Mouse (Mus musculus) ovary, postnatal 10 days (tissue): ENCODE data around the gene Taar3.
A peak's percentile ranks its signal among the peaks of the same experiment; 100 is the strongest.

Experiments
- DNase-seq: peaks from one replicate; pipeline ENCODE4 v3.0.0; 2022; ENCODE audit warnings: low spot score

Gene Taar3

GRCm38 (mm10) chr10:23949508-23950005 lies at the start of gene Taar3:
Gene Taar3, plus strand, starts transcription at chr10:23949558.
- no peak for DNase-seq

- DNase-seq = no peak
These were observed 48.2 kb upstream of the Taar3 start for GRCm38 (mm10) chr10:23901119-23901518.

GRCm38 (mm10) chr10:23905661-23906060 lies 43.7 kb upstream of the Taar3 start:
- no peak for DNase-seq

GRCm38 (mm10) chr10:23920056-23920455 lies 29.3 kb upstream of the Taar3 start, which contains the start of gene Taar1:
Gene Taar1, plus strand, starts transcription at chr10:23920356.
- DNase-seq = no peak

- DNase-seq = no peak
These were observed 26.9 kb upstream of the Taar3 start for GRCm38 (mm10) chr10:23922468-23922867.

GRCm38 (mm10) chr10:23923941-23924340 lies 25.4 kb upstream of the Taar3 start:
- no peak for DNase-seq

GRCm38 (mm10) chr10:23937613-23938012 lies 11.7 kb upstream of the Taar3 start:
- DNase-seq = no peak

- no peak for DNase-seq
These were observed 11.0 kb upstream of the Taar3 start, which contains the start of gene Taar2 for GRCm38 (mm10) chr10:23938312-23938711. Gene Taar2, plus strand, starts transcription at chr10:23938572.

- DNase-seq = no peak
These were observed 6.9 kb upstream of the Taar3 start for GRCm38 (mm10) chr10:23942465-23942864.

- no peak for DNase-seq
These were observed 1.3 kb upstream of the Taar3 start for GRCm38 (mm10) chr10:23948026-23948425.

GRCm38 (mm10) chr10:23951714-23952113 lies 2.4 kb downstream of the Taar3 start:
- no peak for DNase-seq

- DNase-seq = no peak
These were observed 9.7 kb downstream of the Taar3 start for GRCm38 (mm10) chr10:23959071-23959470.

- DNase-seq = no peak
These were observed 11.1 kb downstream of the Taar3 start, which contains the start of gene Taar4 for GRCm38 (mm10) chr10:23960444-23960915. Gene Taar4, plus strand, starts transcription at chr10:23960494.

- DNase-seq = no peak
These were observed 14.1 kb downstream of the Taar3 start for GRCm38 (mm10) chr10:23963444-23963843.

GRCm38 (mm10) chr10:23964921-23965610 lies 15.7 kb downstream of the Taar3 start:
- DNase-seq = no peak

GRCm38 (mm10) chr10:23970656-23971165 lies 21.4 kb downstream of the Taar3 start, which contains the start of gene Taar5:
Gene Taar5, plus strand, starts transcription at chr10:23970706.
- DNase-seq = no peak

GRCm38 (mm10) chr10:23971256-23971655 lies 21.9 kb downstream of the Taar3 start:
- no peak for DNase-seq

GRCm38 (mm10) chr10:23977958-23978357 lies 28.6 kb downstream of the Taar3 start:
- DNase-seq = no peak

- DNase-seq = peak; percentile 34
These were observed 29.7 kb downstream of the Taar3 start for GRCm38 (mm10) chr10:23978901-23979705.

GRCm38 (mm10) chr10:23985546-23985945 lies 36.2 kb downstream of the Taar3 start, which contains the start of gene Taar6:
Gene Taar6, minus strand, starts transcription at chr10:23985646.
- no peak for DNase-seq

GRCm38 (mm10) chr10:23986419-23986818 lies 37.1 kb downstream of the Taar3 start:
- no peak for DNase-seq

GRCm38 (mm10) chr10:23993381-23993780 lies 44.0 kb downstream of the Taar3 start, which contains the start of gene Taar7a:
Gene Taar7a, minus strand, starts transcription at chr10:23993481.
- DNase-seq = no peak
